Mouse (Mus musculus): ENCODE data around the gene Mfrp.

GRCm38 (mm10) chr9:44087761-44088455 lies 13.6 kb upstream of the Mfrp start:
- no peak for TF ChIP-seq CTCF (IDR thresholded peaks at IDR 0.05; ENCODE audit: control insufficient read depth, insufficient read depth, low read length)
- no peak for TF ChIP-seq POLR2A (IDR thresholded peaks at IDR 0.05; ENCODE audit: borderline replicate concordance, control insufficient read depth, low read depth, low read length)

All from bone marrow, adult 2 months (tissue).